Mouse (Mus musculus): ENCODE measurements around the gene Gm49384. TPM values are rescaled to one million over a fixed set of nuclear protein-coding genes. Genes with fewer than 3 reads are reported as not detected.
"Not testable (repeated sequence)": the region's sequence is repeated elsewhere in the genome, so short reads cannot be mapped to it uniquely, and the experiment has no call there.

The Gm49384 gene
- polyA plus RNA-seq, 1 experiment from 2014 or later = 14.2 TPM

GRCm38 (mm10) chr12:69183583-69184308 lies 20.3 kb downstream of the Gm49384 start, which contains the start of the genes Rpl36al and Mgat2:
Rpl36al (minus strand) TSS chr12:69184083.
Mgat2 (plus strand) TSS chr12:69184157.
- H3K4me3 ChIP-seq = peak within 1 kb of the TSS; percentile 84
- under 1% methylated on average over 84 of the region's 84 CpGs for WGBS
- no peaks in the 10 kb centered on the region for H3K9me3 ChIP-seq
- peak within 1 kb of the TSS; percentile 91 for H3K27ac ChIP-seq (replicated peaks)
- ATAC-seq (ENCODE audit: extremely low read depth, insufficient number of reproducible peaks, low FRiP score, low TSS enrichment) = peak; percentile 98
- H3K27me3 ChIP-seq (replicated peaks) = no peaks in the 10 kb centered on the region
- peak within 1 kb of the TSS; percentile 90 for H3K4me2 ChIP-seq
- peaks cover 25% of the 10 kb centered on the region for H3K4me1 ChIP-seq
- peaks cover 34% of the 10 kb centered on the region for H3K36me3 ChIP-seq
- H3K9ac ChIP-seq = peak within 1 kb of the TSS; percentile 94

DNA sequence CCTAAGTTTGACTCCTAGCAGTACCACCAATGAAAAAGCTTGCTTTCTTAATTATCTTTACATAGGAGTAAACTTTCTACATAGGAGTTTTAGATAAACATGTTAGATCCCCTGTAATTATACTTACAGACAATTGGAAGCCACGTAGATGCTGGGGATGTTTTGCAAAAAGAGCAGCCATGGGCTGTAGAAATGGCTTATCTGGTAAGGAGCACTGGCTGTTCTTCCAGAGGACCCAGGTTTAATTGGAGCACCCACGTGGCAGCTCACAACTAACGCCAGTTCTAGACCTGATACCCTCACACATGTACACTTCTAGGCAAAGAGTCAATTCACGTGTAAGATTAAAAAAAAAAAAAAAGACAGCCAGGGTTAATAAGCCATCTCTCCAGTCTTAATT lies 22.3 kb downstream of the Gm49384 start:
- no peak overlapping the region for H3K4me2 ChIP-seq
- no peak overlapping the region for H3K9ac ChIP-seq
- H3K4me1 ChIP-seq = peaks cover 19% of the 10 kb centered on the region
- no peak overlapping the region for H3K27ac ChIP-seq (replicated peaks)
- H3K36me3 ChIP-seq = peaks cover 30% of the 10 kb centered on the region
- no peaks in the 10 kb centered on the region for H3K27me3 ChIP-seq (replicated peaks)
- no peak overlapping the region for H3K4me3 ChIP-seq
- H3K9me3 ChIP-seq = no peaks in the 10 kb centered on the region
- no peak for ATAC-seq (ENCODE audit: extremely low read depth, insufficient number of reproducible peaks, low FRiP score, low TSS enrichment)
- 90% methylated on average over 4 of the region's 4 CpGs for WGBS

DNA sequence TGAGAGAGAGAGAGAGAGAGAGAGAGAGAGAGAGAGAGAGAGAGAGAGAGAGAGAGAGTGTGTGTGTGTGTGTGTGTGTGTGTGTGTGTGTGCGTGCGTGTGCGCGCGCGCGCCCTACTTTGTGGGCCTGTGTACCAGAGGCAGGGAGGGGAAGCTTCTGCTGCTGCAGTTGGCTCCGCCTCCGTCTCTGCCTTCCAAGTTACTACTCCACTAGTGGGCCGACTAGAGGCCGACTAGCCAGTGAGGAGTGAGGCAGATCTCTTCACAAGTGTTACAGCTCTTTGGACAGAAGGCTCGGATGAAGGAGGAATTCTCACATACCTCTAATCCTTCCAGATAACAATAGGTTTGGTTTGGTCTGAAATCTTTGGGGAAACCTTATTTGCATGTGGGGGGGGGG lies 24.7 kb downstream of the Gm49384 start:
- peaks cover 45% of the 10 kb centered on the region for H3K36me3 ChIP-seq
- ATAC-seq (ENCODE audit: extremely low read depth, insufficient number of reproducible peaks, low FRiP score, low TSS enrichment) = no peak

DNA sequence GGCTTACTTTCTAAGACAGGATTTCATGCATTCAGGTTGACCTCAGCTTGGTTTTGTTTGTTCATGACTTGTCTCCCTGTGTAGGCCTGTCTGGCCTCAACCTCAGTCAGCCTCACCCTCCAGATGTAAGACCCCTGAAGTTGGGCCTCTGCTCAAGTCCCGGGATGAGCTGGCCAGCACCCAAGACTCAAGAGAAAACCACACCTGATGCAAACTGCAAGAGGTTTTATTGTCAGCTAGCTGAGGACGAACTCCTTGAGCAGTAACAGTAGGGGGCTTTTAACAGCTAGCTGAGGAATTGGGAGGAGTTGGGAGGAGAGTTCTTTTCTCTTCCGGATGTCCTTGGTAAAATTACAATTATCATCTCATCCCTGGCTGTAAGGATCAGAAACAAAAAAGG lies 26.5 kb downstream of the Gm49384 start:
- no peaks in the 10 kb centered on the region for H3K27me3 ChIP-seq (replicated peaks)
- no peaks in the 10 kb centered on the region for H3K9me3 ChIP-seq
- no peak overlapping the region for H3K4me2 ChIP-seq
- H3K9ac ChIP-seq = no peak overlapping the region
- WGBS = 86% methylated on average over 3 of the region's 3 CpGs
- H3K27ac ChIP-seq (replicated peaks) = no peak overlapping the region
- no peaks in the 10 kb centered on the region for H3K4me1 ChIP-seq
- H3K36me3 ChIP-seq = peaks cover 57% of the 10 kb centered on the region
- no peak overlapping the region for H3K4me3 ChIP-seq
- ATAC-seq (ENCODE audit: extremely low read depth, insufficient number of reproducible peaks, low FRiP score, low TSS enrichment) = no peak

More for the DNA sequence above, 24.7 kb downstream of the Gm49384 start:
- no peak overlapping the region for H3K4me3 ChIP-seq
- no peak overlapping the region for H3K9ac ChIP-seq
- WGBS = 66% methylated on average over 12 of the region's 12 CpGs
- no peaks in the 10 kb centered on the region for H3K27me3 ChIP-seq (replicated peaks)
- peaks cover 4% of the 10 kb centered on the region; the same call in 1 of the 2 replicates for H3K4me1 ChIP-seq
- H3K27ac ChIP-seq (replicated peaks) = no peak overlapping the region
- no peak overlapping the region for H3K4me2 ChIP-seq
- H3K9me3 ChIP-seq = no peaks in the 10 kb centered on the region

DNA sequence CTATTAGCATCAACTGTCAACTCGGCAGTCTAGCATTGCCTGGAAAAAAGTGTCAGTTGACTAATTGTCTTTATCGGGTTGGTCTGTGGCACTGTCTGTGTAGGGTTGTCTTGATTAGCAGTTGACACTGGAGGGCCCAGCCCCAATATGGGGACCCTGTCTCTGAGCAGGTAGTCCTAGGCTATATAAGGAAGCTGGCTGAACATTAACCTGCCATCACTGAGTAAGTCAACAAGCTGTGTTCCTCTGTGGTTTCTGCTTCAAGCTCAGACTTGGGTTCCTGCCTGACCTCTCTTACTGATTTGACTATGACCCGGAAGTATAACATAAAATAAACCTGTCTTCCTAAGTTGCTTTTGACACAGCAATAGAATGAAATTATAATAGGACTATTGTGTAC lies 28.1 kb downstream of the Gm49384 start:
- 82% methylated on average over 3 of the region's 3 CpGs for WGBS
- Histone ChIP-seq H3K36me3 (peaks cover 53% of the 10 kb centered on the region), H3K27me3 (replicated peaks) (no peaks in the 10 kb centered on the region), H3K4me3 (no peak overlapping the region), H3K9me3 (no peaks in the 10 kb centered on the region), H3K4me1 (no peaks in the 10 kb centered on the region), H3K9ac (no peak overlapping the region), H3K4me2 (no peak overlapping the region), H3K27ac (replicated peaks) (no peak overlapping the region)
- ATAC-seq (ENCODE audit: extremely low read depth, insufficient number of reproducible peaks, low FRiP score, low TSS enrichment) = no peak

DNA sequence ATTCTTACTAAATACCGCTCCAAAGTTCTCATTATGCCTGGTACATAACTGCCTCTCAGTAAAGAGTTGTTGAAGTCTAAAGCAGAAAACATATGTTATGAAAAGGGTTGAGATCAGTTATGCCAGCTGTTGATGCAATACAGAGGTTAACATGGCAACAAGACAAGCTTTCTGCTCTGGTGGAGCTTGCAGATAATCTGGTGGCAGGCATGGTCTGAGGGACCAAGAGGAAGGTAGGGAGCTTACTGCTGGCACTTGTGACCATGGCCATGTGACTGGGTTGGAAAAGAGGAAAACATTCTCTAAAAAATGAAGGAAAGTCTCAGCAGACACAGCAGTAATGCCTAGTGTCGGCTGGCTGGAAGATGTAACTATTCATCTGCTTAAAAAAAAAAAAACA lies 32.8 kb downstream of the Gm49384 start:
- H3K36me3 ChIP-seq = peaks cover 38% of the 10 kb centered on the region
- WGBS = 95% methylated on average over 2 of the region's 2 CpGs
- no peak overlapping the region for H3K27ac ChIP-seq (replicated peaks)
- H3K4me1 ChIP-seq = peaks cover 17% of the 10 kb centered on the region
- H3K27me3 ChIP-seq (replicated peaks) = no peaks in the 10 kb centered on the region
- H3K9ac ChIP-seq = no peak overlapping the region
- ATAC-seq (ENCODE audit: extremely low read depth, insufficient number of reproducible peaks, low FRiP score, low TSS enrichment) = no peak
- H3K9me3 ChIP-seq = no peaks in the 10 kb centered on the region
- H3K4me2 ChIP-seq = no peak overlapping the region
- H3K4me3 ChIP-seq = no peak overlapping the region

- Histone ChIP-seq H3K27me3 (replicated peaks) (no peaks in the 10 kb centered on the region), H3K4me1 (peaks cover 17% of the 10 kb centered on the region), H3K4me2 (peak within 1 kb of the TSS; percentile 79), H3K9ac (peak within 1 kb of the TSS; percentile 84), H3K4me3 (peak within 1 kb of the TSS; percentile 72), H3K27ac (replicated peaks) (peak within 1 kb of the TSS; percentile 64), H3K36me3 (peaks cover 20% of the 10 kb centered on the region), H3K9me3 (no peaks in the 10 kb centered on the region)
- peak; percentile 80; the same call in 1 of the 2 replicates for ATAC-seq (ENCODE audit: extremely low read depth, insufficient number of reproducible peaks, low FRiP score, low TSS enrichment)
- under 1% methylated on average over 40 of the region's 40 CpGs for WGBS
These were observed 35.5 kb downstream of the Gm49384 start, which contains the start of gene Lrr1 for GRCm38 (mm10) chr12:69168461-69169106. Lrr1 (plus strand) TSS chr12:69168814.

GRCm38 (mm10) chr12:69167656-69168460 lies 36.2 kb downstream of the Gm49384 start:
- Histone ChIP-seq H3K36me3 (peaks cover 13% of the 10 kb centered on the region), H3K4me2 (peak overlapping the region; percentile 79), H3K4me3 (peak overlapping the region; percentile 72), H3K27me3 (replicated peaks) (no peaks in the 10 kb centered on the region), H3K9ac (peak overlapping the region; percentile 84), H3K4me1 (peaks cover 17% of the 10 kb centered on the region), H3K9me3 (no peaks in the 10 kb centered on the region), H3K27ac (replicated peaks) (peak overlapping the region; percentile 64)
- 0 out of 2 replicates have a peak, but pooled peaks have one; percentile 26 for ATAC-seq (ENCODE audit: extremely low read depth, insufficient number of reproducible peaks, low FRiP score, low TSS enrichment)
- 10% methylated on average over 18 of the region's 18 CpGs for whole genome bisulfite sequencing

DNA sequence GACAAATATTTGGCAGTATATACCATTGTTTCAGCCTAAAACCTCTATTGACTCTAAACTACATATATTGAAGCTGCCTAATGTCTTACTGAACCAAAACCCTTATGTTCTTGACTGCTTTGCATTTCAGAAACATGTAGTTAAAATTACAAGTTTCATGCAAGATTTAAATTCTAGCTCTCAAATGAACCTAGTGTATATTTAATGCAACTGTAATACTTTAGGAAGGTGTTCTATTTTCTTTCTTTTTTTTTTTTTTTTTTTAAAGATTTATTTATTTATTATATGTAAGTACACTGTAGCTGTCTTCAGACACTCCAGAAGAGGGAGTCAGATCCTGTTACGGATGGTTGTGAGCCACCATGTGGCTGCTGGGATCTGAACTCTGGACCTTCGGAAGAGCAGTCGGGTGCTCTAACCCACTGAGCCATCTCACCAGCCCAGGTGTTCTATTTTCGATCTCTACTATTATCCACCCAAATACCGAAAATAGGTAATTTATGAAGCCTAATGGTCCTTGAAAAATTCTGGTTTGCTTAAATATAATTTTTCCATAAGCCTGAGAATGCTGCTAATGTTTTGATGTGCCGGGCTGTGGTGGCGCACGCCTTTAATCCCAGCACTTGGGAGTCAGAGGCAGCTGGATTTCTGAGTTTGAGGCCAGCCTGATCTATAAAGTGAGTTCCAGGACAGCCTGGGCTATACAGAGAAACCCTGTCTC lies 37.0 kb downstream of the Gm49384 start:
- 65% methylated on average over 8 of the region's 8 CpGs for WGBS

DNA sequence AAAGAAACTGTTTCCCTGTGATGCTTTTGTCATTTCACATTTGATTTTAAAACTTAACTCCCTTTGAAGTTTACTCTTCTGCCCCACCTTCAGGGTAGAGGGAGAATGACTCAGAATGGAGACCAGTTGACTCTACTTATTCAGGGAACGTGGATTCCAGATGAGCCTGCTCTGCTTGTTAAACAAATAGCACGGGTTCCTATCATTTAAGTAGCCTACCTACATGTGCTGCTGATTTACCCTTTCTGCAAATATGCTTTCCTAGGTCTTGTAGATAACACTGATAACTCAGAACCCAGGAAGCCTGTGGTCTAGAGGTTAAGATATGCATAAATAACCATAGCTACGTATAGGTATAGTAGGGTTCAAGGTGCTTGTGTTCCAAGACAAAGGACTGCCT lies 39.2 kb downstream of the Gm49384 start:
- Histone ChIP-seq H3K4me1 (peaks cover 14% of the 10 kb centered on the region), H3K27me3 (replicated peaks) (no peaks in the 10 kb centered on the region), H3K4me2 (no peak overlapping the region), H3K36me3 (no peaks in the 10 kb centered on the region), H3K9me3 (no peaks in the 10 kb centered on the region), H3K27ac (replicated peaks) (no peak overlapping the region), H3K4me3 (no peak overlapping the region), H3K9ac (no peak overlapping the region)
- ATAC-seq (ENCODE audit: extremely low read depth, insufficient number of reproducible peaks, low FRiP score, low TSS enrichment) = no peak
- 37% methylated on average over 3 of the region's 3 CpGs for WGBS

More for the DNA sequence above, 37.0 kb downstream of the Gm49384 start:
- not testable (repeated sequence) for ATAC-seq (ENCODE audit: extremely low read depth, insufficient number of reproducible peaks, low FRiP score, low TSS enrichment); H3K4me3 ChIP-seq; H3K27ac ChIP-seq (replicated peaks); H3K9me3 ChIP-seq; H3K4me2 ChIP-seq; H3K9ac ChIP-seq; H3K27me3 ChIP-seq (replicated peaks); H3K36me3 ChIP-seq
- peaks cover 17% of the 10 kb centered on the region for H3K4me1 ChIP-seq
